Mouse (Mus musculus): ENCODE results near the gene Gstz1. TPM values are rescaled to one million over a fixed set of nuclear protein-coding genes. Genes with fewer than 3 reads are reported as not detected.

Gene Gstz1
- polyA plus RNA-seq, 1 experiment from 2014 or later: 124 TPM

DNA sequence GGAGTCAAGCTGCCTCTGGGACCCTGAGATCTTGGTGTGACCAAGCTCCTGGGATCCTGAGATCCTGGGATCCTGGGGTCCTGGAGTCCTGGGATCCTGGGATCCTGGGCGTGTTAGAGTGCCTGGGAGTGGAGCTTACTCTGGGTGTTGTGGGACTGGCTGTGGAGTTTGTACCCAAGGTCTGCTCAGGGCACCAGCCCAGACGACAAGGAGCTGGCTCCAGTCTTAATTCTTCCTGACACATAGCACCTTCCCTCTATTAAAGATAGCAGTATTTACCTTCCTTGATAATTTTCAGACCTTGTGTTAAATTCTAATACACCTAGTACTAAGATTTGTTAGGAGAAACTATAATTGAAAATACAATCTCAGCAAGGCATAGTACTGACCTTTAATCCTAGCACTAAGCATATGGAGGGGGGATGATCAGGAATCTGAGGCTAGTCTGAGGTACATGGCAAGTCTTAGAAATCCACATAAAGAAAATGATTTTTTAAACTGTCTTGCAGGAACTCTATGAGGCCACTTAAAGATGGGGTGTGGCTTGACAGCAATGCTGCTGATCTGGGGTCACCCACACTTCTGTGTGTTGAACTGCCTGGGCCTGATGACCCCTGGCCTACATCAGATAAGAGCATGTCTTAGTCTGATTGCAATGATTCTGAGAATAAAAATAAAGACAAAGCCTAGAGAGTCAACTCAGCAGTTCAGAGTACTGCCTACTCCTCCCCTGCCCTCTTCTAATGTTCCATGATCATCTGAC, 66.1 kb downstream of the Gstz1 start:
- Histone ChIP-seq H3K4me3 (ENCODE audit: low read depth, low read length) (no peak overlapping the region), H3K9ac (ENCODE audit: low read depth, low read length) (no peak overlapping the region), H3K36me3 (ENCODE audit: control insufficient read depth, insufficient read depth) (no peaks in the 10 kb centered on the region), H3K9me3 (replicated peaks; ENCODE audit: control insufficient read depth, low read length) (no peaks in the 10 kb centered on the region), H3K4me1 (ENCODE audit: control insufficient read depth, low read depth, low read length) (no peaks in the 10 kb centered on the region), H3K27me3 (ENCODE audit: control insufficient read depth, insufficient read depth, low read depth, low read length) (no peaks in the 10 kb centered on the region), H3K27ac (ENCODE audit: low read length) (no peak overlapping the region), H3K4me2 (ENCODE audit: low read depth, low read length) (no peak overlapping the region)
- ATAC-seq (ENCODE audit: low read depth): no peak
- 34% methylated on average over 2 of the region's 2 CpGs for WGBS (ENCODE audit: insufficient replicate concordance)

Other genes starting within 250 kb of the Gstz1 start
- gene Cipc, start 200.1 kb upstream of the Gstz1 start, polyA plus RNA-seq (2015; fragmentation: Nextera tagmentation; extraction: Ambion mirVana): 7.8 and 7.9 TPM in 2 replicates
- gene Zdhhc22, start 156.7 kb upstream of the Gstz1 start, polyA plus RNA-seq (2015; fragmentation: Nextera tagmentation; extraction: Ambion mirVana): not detected in 2 replicates
- gene Tmem63c, start 125.8 kb upstream of the Gstz1 start, polyA plus RNA-seq (2015; fragmentation: Nextera tagmentation; extraction: Ambion mirVana): not detected in 2 replicates
- 0.07 TPM in 1 of 2 replicates, not detected in the other for gene Ngb, start 44.6 kb upstream of the Gstz1 start, polyA plus RNA-seq (2015; fragmentation: Nextera tagmentation; extraction: Ambion mirVana)
- 3.8 and 4.0 TPM in 2 replicates for gene Pomt2, start 803 bp downstream of the Gstz1 start, polyA plus RNA-seq (2015; fragmentation: Nextera tagmentation; extraction: Ambion mirVana)
- 6.1 and 7.7 TPM in 2 replicates for gene Samd15, start 52.6 kb downstream of the Gstz1 start, polyA plus RNA-seq (2015; fragmentation: Nextera tagmentation; extraction: Ambion mirVana)
- 0.40 and 0.41 TPM in 2 replicates for gene Tmed8, start 53.3 kb downstream of the Gstz1 start, polyA plus RNA-seq (2015; fragmentation: Nextera tagmentation; extraction: Ambion mirVana)
- gene Noxred1, start 91.6 kb downstream of the Gstz1 start, polyA plus RNA-seq (2015; fragmentation: Nextera tagmentation; extraction: Ambion mirVana): 0.25 and 0.29 TPM in 2 replicates
- gene Vipas39, start 119.1 kb downstream of the Gstz1 start, polyA plus RNA-seq (2015; fragmentation: Nextera tagmentation; extraction: Ambion mirVana): 9.8 and 10.2 TPM in 2 replicates
- 108 and 119 TPM in 2 replicates for gene Ahsa1, start 119.3 kb downstream of the Gstz1 start, polyA plus RNA-seq (2015; fragmentation: Nextera tagmentation; extraction: Ambion mirVana)
- gene Ism2, start 152.5 kb downstream of the Gstz1 start, polyA plus RNA-seq (2015; fragmentation: Nextera tagmentation; extraction: Ambion mirVana): 0.13 and 0.16 TPM in 2 replicates
- 28.1 and 30.8 TPM in 2 replicates for gene Sptlc2, start 241.2 kb downstream of the Gstz1 start, polyA plus RNA-seq (2015; fragmentation: Nextera tagmentation; extraction: Ambion mirVana)

Measured in liver, embryonic 16.5 days (tissue).